Mouse (Mus musculus) cerebellum, adult (tissue): ENCODE data around the gene Nol10.

Experiments
- ATAC-seq: cut with Nextera tagmentation; 2 replicates; pipeline ENCODE4 v1.9.2; 2017; ENCODE audit warnings: mild to moderate bottlenecking, moderate library complexity, mixed read lengths; ENCODE audit not compliant: insufficient number of reproducible peaks, low FRiP score, low TSS enrichment

Gene Nol10

GRCm38 (mm10) chr12:17360104-17360503, 11.8 kb downstream of the Nol10 start:
- ATAC-seq = no peak

GRCm38 (mm10) chr12:17360650-17361049, 12.4 kb downstream of the Nol10 start:
- ATAC-seq = no peak

GRCm38 (mm10) chr12:17362316-17362715, 14.1 kb downstream of the Nol10 start:
- no peak for ATAC-seq

- ATAC-seq = 0 out of 2 replicates have a peak, but pooled peaks have one; percentile 45
Measured at GRCm38 (mm10) chr12:17366981-17367380, 18.7 kb downstream of the Nol10 start.

GRCm38 (mm10) chr12:17369111-17369510, 20.9 kb downstream of the Nol10 start:
- no peak for ATAC-seq

GRCm38 (mm10) chr12:17369551-17370325, 21.5 kb downstream of the Nol10 start:
- ATAC-seq = no peak

GRCm38 (mm10) chr12:17371589-17372235, 23.5 kb downstream of the Nol10 start:
- no peak for ATAC-seq

GRCm38 (mm10) chr12:17372696-17373095, 24.4 kb downstream of the Nol10 start:
- no peak for ATAC-seq

GRCm38 (mm10) chr12:17373470-17373975, 25.3 kb downstream of the Nol10 start:
- no peak for ATAC-seq

- ATAC-seq = no peak
Measured at GRCm38 (mm10) chr12:17375243-17375642, 27.0 kb downstream of the Nol10 start.

GRCm38 (mm10) chr12:17376521-17376920, 28.3 kb downstream of the Nol10 start:
- no peak for ATAC-seq

- ATAC-seq = no peak
Measured at GRCm38 (mm10) chr12:17380991-17381390, 32.7 kb downstream of the Nol10 start.

- no peak for ATAC-seq
Measured at GRCm38 (mm10) chr12:17382759-17383158, 34.5 kb downstream of the Nol10 start.

GRCm38 (mm10) chr12:17386896-17387295, 38.6 kb downstream of the Nol10 start:
- ATAC-seq = no peak

- ATAC-seq = no peak
Measured at GRCm38 (mm10) chr12:17387332-17388135, 39.3 kb downstream of the Nol10 start.

- ATAC-seq = no peak
Measured at GRCm38 (mm10) chr12:17388136-17388437, 39.8 kb downstream of the Nol10 start.

GRCm38 (mm10) chr12:17390036-17390435, 41.8 kb downstream of the Nol10 start:
- ATAC-seq = no peak

- no peak for ATAC-seq
Measured at GRCm38 (mm10) chr12:17390510-17390909, 42.3 kb downstream of the Nol10 start.

- ATAC-seq = peak; percentile 64
Measured at GRCm38 (mm10) chr12:17393148-17393547, 44.9 kb downstream of the Nol10 start.

- ATAC-seq = no peak
Measured at GRCm38 (mm10) chr12:17397150-17397549, 48.9 kb downstream of the Nol10 start.

- ATAC-seq = no peak
Measured at GRCm38 (mm10) chr12:17401419-17401818, 53.2 kb downstream of the Nol10 start.
